Mouse (Mus musculus) C2C12 (cell line): ENCODE measurements around the gene Phf21a. TPM values are rescaled to one million over a fixed set of nuclear protein-coding genes. Genes with fewer than 3 reads are reported as not detected.
"Not testable (repeated sequence)": the region's sequence is repeated elsewhere in the genome, so short reads cannot be mapped to it uniquely, and the experiment has no call there.

Experiments used
- H3K27me3 ChIP-seq: one replicate; pipeline ENCODE4 v1.6.1; 2011; ENCODE audit not compliant: control insufficient read depth, insufficient read depth, insufficient read length
- H3K36me3 ChIP-seq: one replicate; pipeline ENCODE4 v1.6.1; 2011; ENCODE audit not compliant: control insufficient read depth, insufficient read depth
- H3K4me3 ChIP-seq: one replicate; pipeline ENCODE4 v1.5.1; 2011; ENCODE audit warnings: mild to moderate bottlenecking, control low read depth; ENCODE audit not compliant: poor library complexity, insufficient read depth, severe bottlenecking
- H3K79me2 ChIP-seq: one replicate; pipeline ENCODE4 v1.6.1; 2011; ENCODE audit not compliant: control insufficient read depth, insufficient read depth
- H3K79me3 ChIP-seq: one replicate; pipeline ENCODE4 v1.6.1; 2011; ENCODE audit warnings: low read depth, control low read depth
- H3ac ChIP-seq: one replicate; pipeline ENCODE3; 2011; ENCODE audit warnings: low read depth; ENCODE audit not compliant: control insufficient read depth, insufficient read length
- CEBPB ChIP-seq: IDR thresholded peaks from one replicate; pipeline ENCODE4 v1.6.1; 2011; ENCODE audit warnings: low read depth, mild to moderate bottlenecking, control low read depth, moderate library complexity
- CTCF ChIP-seq: IDR thresholded peaks from one replicate; pipeline ENCODE4 v1.5.1; 2011; ENCODE audit not compliant: control insufficient read depth, insufficient read depth, insufficient read length
- FOSL1 ChIP-seq: IDR thresholded peaks from one replicate; pipeline ENCODE4 v1.8.0; 2011; ENCODE audit warnings: mild to moderate bottlenecking, low read length; ENCODE audit not compliant: poor library complexity, insufficient read depth, severe bottlenecking
- MAX ChIP-seq: IDR thresholded peaks from one replicate; pipeline ENCODE4 v1.6.1; 2011; ENCODE audit warnings: mild to moderate bottlenecking, control low read depth
- MYOD1 ChIP-seq: IDR thresholded peaks from one replicate; pipeline ENCODE4 v1.6.1; 2011; ENCODE audit warnings: low read depth; ENCODE audit not compliant: control insufficient read depth, insufficient read length
- MYOG ChIP-seq: IDR thresholded peaks from one replicate; pipeline ENCODE4 v1.6.1; 2011; ENCODE audit not compliant: control insufficient read depth, insufficient read length; ENCODE audit errors: extremely low read depth
- USF1 ChIP-seq: IDR thresholded peaks from one replicate; pipeline ENCODE4 v1.6.1; 2011; ENCODE audit warnings: low read depth, mild to moderate bottlenecking, control low read depth, moderate library complexity
- polyA plus RNA-seq: library from polyadenylated mRNA; unstranded; fragments of >200 nt; fragmentation: generic; extraction: Trizol; gene quantifications from one replicate; pipeline ENCODE4 v1.2.1, GENCODE M21; 2012; ENCODE audit warnings: missing spikeins

The Phf21a gene
- polyA plus RNA-seq, 1 experiment = 8.5 TPM

- no peak for TF ChIP-seq CTCF
- TF ChIP-seq CEBPB = no peak
- no peak for TF ChIP-seq FOSL1
- TF ChIP-seq MYOG = no peak
- TF ChIP-seq USF1 = no peak
- no peak for TF ChIP-seq MYOD1
- no peak for TF ChIP-seq MAX
- peaks cover 37% of the 10 kb centered on the region for H3K27me3 ChIP-seq
- H3ac ChIP-seq = no peak overlapping the region
- no peaks in the 10 kb centered on the region for H3K79me3 ChIP-seq
- no peaks in the 10 kb centered on the region for H3K79me2 ChIP-seq
- no peak overlapping the region for H3K4me3 ChIP-seq
- H3K36me3 ChIP-seq = no peaks in the 10 kb centered on the region
Observed at GRCm38 (mm10) chr2:92391703-92392317, 298.9 kb downstream of the Phf21a start.

- TF ChIP-seq USF1 = no peak
- no peak for TF ChIP-seq MAX
- TF ChIP-seq CEBPB = no peak
- no peak for TF ChIP-seq MYOG
- TF ChIP-seq CTCF = no peak
- no peak for TF ChIP-seq MYOD1
- no peak for TF ChIP-seq FOSL1
- H3K4me3 ChIP-seq = no peak overlapping the region
- no peak overlapping the region for H3ac ChIP-seq
- H3K36me3 ChIP-seq = no peaks in the 10 kb centered on the region
- no peaks in the 10 kb centered on the region for H3K79me2 ChIP-seq
- no peaks in the 10 kb centered on the region for H3K79me3 ChIP-seq
- H3K27me3 ChIP-seq = peaks cover 45% of the 10 kb centered on the region
Observed at GRCm38 (mm10) chr2:92392318-92393264, 299.7 kb downstream of the Phf21a start.

- Histone ChIP-seq H3K79me2 (no peaks in the 10 kb centered on the region), H3K4me3 (no peak overlapping the region), H3K27me3 (peaks cover 51% of the 10 kb centered on the region), H3K36me3 (no peaks in the 10 kb centered on the region), H3ac (no peak overlapping the region), H3K79me3 (no peaks in the 10 kb centered on the region)
- TF ChIP-seq MYOD1 (no peak), CEBPB (no peak), MYOG (no peak), CTCF (no peak), MAX (no peak), FOSL1 (no peak), USF1 (no peak)
Observed at GRCm38 (mm10) chr2:92395535-92395934, 302.6 kb downstream of the Phf21a start.

GRCm38 (mm10) chr2:92397436-92397835 is 304.5 kb downstream of the Phf21a start:
- Histone ChIP-seq H3K79me2 (no peaks in the 10 kb centered on the region), H3K79me3 (no peaks in the 10 kb centered on the region), H3K4me3 (no peak overlapping the region), H3K27me3 (peaks cover 55% of the 10 kb centered on the region), H3K36me3 (no peaks in the 10 kb centered on the region), H3ac (no peak overlapping the region)
- TF ChIP-seq MYOD1 (no peak), MAX (no peak), FOSL1 (no peak), MYOG (no peak), USF1 (no peak), CTCF (no peak), CEBPB (no peak)

GRCm38 (mm10) chr2:92399877-92400276 is 307.0 kb downstream of the Phf21a start:
- H3K4me3 ChIP-seq, H3ac ChIP-seq, H3K79me3 ChIP-seq, H3K36me3 ChIP-seq, H3K79me2 ChIP-seq: not testable (repeated sequence)
- H3K27me3 ChIP-seq = peaks cover 31% of the 10 kb centered on the region
